Mouse (Mus musculus) left cerebral cortex, adult 2 months (tissue): ENCODE data around the gene Ripply2. TPM values are rescaled to one million over a fixed set of nuclear protein-coding genes. Genes with fewer than 3 reads are reported as not detected.

Experiments used
- DNase-seq, 2 experiments: peaks; one replicate each; pipeline ENCODE4 v3.0.0; 2021 to 2022; ENCODE audit warnings: low spot score in 2 of 2, mixed read lengths in 1 of 2; ENCODE audit errors: extremely low spot score in 1 of 2
- H3K27ac ChIP-seq: fragments of 200-600 bp; 2 replicates; pipeline ENCODE4 v1.8.1; 2022
- H3K4me3 ChIP-seq: fragments of 200-600 bp; 2 replicates; pipeline ENCODE4 v1.8.1; 2022
- CTCF ChIP-seq: fragments of 200-600 bp; IDR thresholded peaks from 2 replicates; pipeline ENCODE4 v1.8.1; 2022; ENCODE audit warnings: antibody characterized with exemption, mild to moderate bottlenecking, moderate library complexity
- intact Hi-C: fragments of 180-260 bp; cut with DNase I; formaldehyde crosslinking; loops from one replicate; pipeline ENCODE4 v1.15.1; 2025
- total RNA-seq, 2 experiments: library from RNA; stranded (reverse); gene quantifications; 2 replicates each; pipeline ENCODE4 v1.2.3; 2021

Gene Ripply2
- total RNA-seq, 2 experiments from 2014 or later: 8.1 to 8.8 TPM

DNA sequence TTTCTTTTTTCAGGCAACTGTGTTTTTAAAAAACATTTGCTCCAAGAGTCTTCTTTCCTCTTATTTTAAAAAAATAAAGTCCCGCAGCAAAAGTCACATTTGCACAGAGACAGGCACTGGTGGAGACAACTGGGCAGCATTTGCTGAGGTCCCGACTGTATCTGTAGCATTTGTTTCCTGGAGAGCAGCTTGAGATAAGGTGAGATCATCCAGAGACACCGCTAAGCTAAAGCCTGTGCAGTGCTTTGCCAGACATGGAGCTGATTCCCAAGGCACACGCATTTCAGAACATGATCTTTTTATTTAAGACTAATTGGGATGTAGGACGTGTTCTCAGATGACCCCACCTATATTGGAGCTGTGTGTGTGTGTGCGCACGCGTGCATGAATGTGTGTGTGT is 23.6 kb upstream of the Ripply2 start:
- DNase-seq: no peak
- TF ChIP-seq CTCF: no peak
- H3K27ac ChIP-seq: no peak overlapping the region
- H3K4me3 ChIP-seq: no peak overlapping the region
- intact Hi-C loops: no loop called here

DNA sequence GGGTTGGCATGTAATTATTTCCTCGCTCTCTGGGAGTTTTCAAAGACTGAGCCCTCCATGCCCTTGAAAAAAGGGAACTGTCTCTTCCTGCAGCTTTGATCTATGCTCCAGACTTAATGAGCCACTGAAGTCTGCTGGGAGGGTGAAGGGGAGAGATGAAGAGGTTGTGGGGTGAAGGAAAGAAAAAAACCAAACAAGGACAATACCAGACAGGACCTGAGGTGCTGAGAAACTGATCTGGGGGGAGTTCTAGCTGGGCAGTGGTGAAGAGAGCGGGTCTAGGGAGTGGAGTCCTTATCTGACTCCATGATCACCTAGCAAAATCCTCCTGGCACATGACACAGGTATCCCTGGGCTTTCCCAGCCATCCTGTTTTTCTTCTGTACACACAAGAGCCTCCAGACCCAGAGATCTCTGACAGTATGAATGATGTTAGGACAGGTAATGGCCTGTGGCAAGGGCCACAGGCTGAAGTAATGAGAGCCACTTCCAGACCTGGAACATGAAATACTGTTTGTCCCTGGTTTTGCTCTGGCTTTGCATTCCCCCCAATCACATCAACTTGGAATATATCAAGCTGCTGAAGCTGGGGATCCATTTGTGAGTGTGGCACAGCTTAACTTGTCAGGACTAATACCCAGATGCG is 18.2 kb upstream of the Ripply2 start:
- Histone ChIP-seq H3K4me3 (no peak overlapping the region), H3K27ac (no peak overlapping the region)
- intact Hi-C loops: no loop called here
- no peak for TF ChIP-seq CTCF
- DNase-seq: no peak

DNA sequence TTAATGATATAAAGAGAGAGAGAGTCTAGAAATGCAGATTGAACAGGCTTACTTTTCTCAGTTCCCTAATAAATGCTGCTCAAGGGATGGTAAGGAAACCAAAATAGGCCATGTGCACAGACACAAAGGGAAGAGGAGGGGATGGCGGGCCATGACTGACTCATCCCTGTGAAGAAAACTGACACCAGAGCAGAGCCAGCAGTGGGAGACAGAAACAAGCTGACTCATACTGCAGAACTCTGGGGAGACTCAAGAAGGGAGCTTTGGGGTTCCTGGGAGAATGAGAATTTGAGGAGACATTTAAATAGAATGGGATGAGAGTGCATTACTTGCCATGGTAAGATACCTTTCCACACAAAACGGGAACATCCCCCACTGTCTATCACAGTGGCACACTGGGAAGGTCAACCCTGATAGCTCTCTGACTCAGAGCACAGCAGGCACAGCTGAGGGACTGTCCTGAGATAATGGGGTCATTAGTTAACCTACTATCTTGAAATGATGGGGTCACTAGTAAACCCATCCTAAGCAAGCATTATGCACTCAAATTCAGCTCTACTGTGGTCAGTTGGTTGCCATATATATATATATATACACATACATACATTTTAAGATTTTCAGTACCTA is 15.3 kb upstream of the Ripply2 start:
- peak; percentile 29 to 64 for DNase-seq
- intact Hi-C loops: loop anchor here (5.0 kb wide), 1 partner anchor 118 kb away; the partner anchor contains the start of gene Snap91
- H3K4me3 ChIP-seq: no peak overlapping the region
- peak overlapping the region; percentile 25; the same call in 1 of the 2 replicates for H3K27ac ChIP-seq
- no peak for TF ChIP-seq CTCF

DNA sequence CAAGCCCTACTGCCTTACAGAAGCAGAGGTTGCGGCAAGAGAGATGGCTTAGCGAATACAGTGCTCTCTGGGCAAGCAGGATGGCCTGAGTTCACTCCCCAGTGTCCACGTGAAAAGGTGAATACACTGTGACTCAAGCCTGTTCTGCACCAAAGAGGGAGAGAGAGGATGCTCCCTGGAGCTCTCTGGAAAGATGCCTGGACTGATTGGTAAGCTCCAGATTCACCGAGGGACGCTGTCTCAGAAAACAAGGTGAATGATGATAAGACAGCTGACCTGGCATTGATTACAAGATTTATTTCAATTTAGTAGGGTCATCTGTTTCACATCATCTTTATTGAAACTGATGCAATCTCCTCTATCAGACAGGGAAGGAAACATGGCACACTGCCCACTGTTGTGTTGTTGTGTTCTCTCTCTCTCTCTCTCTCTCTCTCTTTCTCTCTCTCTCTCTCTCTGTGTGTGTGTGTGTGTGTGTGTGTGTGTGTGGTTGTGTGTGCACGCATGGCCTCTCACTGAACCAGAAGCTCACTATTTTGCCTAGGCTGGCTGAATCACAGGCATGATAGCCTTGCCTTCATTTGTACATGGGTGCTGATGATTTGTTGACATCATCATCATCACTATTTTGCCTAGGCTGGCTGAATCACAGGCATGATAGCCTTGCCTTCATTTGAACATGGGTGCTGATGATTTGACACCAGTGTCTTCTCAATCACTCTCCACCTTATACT is 10.5 kb upstream of the Ripply2 start:
- intact Hi-C loops: loop anchor here (5.0 kb wide), 1 partner anchor 123 kb away; the partner anchor contains the start of gene Snap91
- DNase-seq: no peak
- no peak overlapping the region for H3K4me3 ChIP-seq
- TF ChIP-seq CTCF: no peak
- no peak overlapping the region for H3K27ac ChIP-seq

- intact Hi-C loops: no loop called here
- Histone ChIP-seq H3K4me3 (no peak overlapping the region), H3K27ac (no peak overlapping the region)
- no peak for DNase-seq
- no peak for TF ChIP-seq CTCF
Observed at GRCm38 (mm10) chr9:87005435-87005779, 9.9 kb upstream of the Ripply2 start.

GRCm38 (mm10) chr9:87008507-87008906 is 6.8 kb upstream of the Ripply2 start:
- H3K27ac ChIP-seq: no peak overlapping the region
- DNase-seq: no peak
- intact Hi-C loops: no loop called here
- no peak for TF ChIP-seq CTCF
- no peak overlapping the region for H3K4me3 ChIP-seq

DNA sequence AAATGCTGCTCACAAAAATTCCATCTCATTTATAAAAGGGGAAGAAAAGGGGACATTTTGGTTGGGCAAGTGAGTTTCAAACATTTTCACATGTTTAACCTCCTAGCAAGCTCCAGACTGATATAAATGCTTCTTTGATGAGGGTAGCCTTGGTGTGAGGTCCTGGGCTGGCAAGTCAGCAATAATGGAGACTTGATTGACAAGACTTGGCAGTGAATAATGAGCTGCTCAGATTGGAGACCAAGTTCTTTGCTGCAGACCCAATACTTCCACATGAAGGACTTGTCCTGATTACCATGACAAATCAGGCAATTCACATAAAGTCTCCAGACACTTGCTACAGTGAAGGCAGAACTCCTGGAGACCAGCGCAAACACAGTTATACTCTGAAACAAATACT is 6.4 kb upstream of the Ripply2 start:
- Histone ChIP-seq H3K4me3 (no peak overlapping the region), H3K27ac (no peak overlapping the region)
- intact Hi-C loops: no loop called here
- TF ChIP-seq CTCF: no peak
- no peak for DNase-seq

DNA sequence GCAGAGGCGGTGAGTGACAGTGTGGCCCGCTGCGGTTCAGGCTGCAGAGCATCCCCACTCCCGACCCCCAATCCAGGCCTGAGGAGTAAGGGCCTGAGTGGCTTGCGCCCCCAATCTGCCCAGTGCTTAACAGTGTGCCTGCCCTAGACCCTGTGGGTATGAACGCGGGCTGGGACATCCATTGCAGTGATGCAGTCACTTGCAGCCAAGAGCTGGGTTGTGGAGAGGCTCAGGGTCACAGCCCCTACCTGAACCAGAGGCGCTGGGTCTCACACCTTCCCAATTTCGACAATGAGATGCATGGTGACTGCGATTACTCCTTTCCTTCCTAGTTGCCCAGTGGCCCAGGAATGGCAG is 579 bp downstream of the Ripply2 start:
- DNase-seq: no peak
- intact Hi-C loops: loop anchor here (1.0 kb wide), 1 partner anchor 136 kb away; the partner anchor contains the start of gene Snap91
- TF ChIP-seq CTCF: no peak

GRCm38 (mm10) chr9:87021778-87022523 is 6.6 kb downstream of the Ripply2 start, which contains the start of gene Cyb5r4:
TSS of gene Cyb5r4 (plus strand) at chr9:87022014.
- no peak for TF ChIP-seq CTCF
- intact Hi-C loops: no loop called here
- Histone ChIP-seq H3K27ac (peak within 1 kb of the TSS; percentile 78), H3K4me3 (peak within 1 kb of the TSS; percentile 81)
- DNase-seq: peak; percentile 93 to 94

More for the DNA sequence above, 579 bp downstream of the Ripply2 start:
- peak overlapping the region; percentile 73 for H3K4me3 ChIP-seq
- peak overlapping the region; percentile 93 for H3K27ac ChIP-seq

DNA sequence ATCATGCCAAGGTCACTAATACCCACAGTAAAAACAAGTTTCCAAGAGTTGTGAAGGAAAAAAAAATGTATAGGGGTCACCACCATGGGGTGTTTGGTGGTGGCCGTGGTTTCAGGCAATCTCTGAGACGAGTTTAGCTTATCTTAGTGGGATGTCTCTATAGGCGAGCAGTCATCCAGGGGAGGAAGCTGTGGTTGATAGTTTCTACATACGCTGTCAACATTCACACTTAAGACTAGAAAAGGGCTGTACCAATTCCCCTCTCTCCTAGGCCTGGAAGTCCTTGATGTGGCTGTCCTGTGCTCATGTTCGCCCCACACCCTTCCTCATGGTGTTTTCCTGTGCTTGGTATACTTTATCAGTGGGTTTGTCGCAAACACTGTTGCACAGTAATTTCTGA is 10.4 kb downstream of the Ripply2 start:
- no peak for DNase-seq
- no peak for TF ChIP-seq CTCF
- H3K27ac ChIP-seq: no peak overlapping the region
- intact Hi-C loops: loop anchor here (5.0 kb wide), 1 partner anchor 172 kb away; no protein-coding TSS in a partner anchor
- H3K4me3 ChIP-seq: no peak overlapping the region

GRCm38 (mm10) chr9:87027423-87028084 is 12.2 kb downstream of the Ripply2 start:
- TF ChIP-seq CTCF: peak; percentile 99
- intact Hi-C loops: loop anchor here (1.0 to 5.0 kb wide), 2 partner anchors 170 to 221 kb away; no protein-coding TSS in a partner anchor
- H3K27ac ChIP-seq: no peak overlapping the region
- H3K4me3 ChIP-seq: no peak overlapping the region
- DNase-seq: peak; percentile 61 to 67
